Mouse (Mus musculus) c-Kit-negative CD71-positive TER-119-positive erythroid progenitor cells, embryonic 14.5 days (primary cell): ENCODE measurements around the gene Zdhhc21.

Experiments used
- DNase-seq: peaks from one replicate; pipeline ENCODE4 v3.0.0-alpha.2; 2013; ENCODE audit warnings: low read depth, low spot score

The Zdhhc21 gene

DNA sequence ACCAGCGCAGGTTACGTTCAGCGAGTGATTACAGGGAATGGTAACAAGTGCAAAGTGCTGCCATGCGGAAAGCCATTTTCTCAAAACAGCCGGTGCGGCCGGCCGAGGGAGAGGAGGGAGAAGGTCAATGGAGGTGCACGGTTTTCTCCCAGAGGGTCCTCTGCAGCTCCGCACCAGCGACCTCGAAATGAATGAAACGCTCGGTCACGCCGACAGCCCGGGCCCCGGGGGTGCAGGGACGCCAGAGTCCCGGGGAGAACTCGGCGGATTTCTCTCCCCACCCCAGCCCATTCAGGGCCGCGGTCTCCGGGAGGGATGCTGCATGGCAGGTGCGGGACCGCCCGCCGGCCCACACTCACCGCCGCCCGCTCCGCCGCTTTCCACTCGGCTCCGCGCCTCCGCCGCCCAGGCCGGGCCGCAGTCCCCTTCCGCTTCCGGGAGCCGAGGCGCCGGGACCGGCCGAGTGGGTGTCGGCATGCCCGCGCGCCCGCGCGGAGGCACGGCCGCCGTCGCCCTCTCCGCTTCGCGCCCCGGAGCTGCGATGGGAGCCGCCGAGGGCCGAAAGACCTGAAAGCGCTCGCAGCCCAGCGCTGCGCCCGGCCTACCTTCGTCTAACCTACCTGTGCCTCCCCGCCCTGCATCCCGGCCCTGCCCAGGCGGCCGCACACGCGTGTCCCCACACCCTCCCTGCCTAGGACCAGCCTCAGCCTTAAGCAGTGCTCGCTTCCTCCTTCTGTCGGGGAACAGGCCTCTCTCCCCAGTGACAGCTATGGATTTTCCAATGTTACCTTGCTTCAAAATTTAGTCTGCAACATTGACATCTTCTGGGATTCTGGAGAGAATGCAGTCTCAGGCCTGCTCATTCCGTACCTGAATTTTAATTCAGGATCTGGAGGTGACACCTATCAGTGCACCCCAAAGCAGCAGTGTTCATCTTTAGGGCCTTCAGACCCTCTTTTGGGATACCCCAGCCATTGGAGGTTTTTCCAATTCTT lies at the start of gene Zdhhc21:
Gene Zdhhc21, minus strand, starts transcription at position 828 of the 995 bp plus-strand sequence.
- no peak for DNase-seq

DNA sequence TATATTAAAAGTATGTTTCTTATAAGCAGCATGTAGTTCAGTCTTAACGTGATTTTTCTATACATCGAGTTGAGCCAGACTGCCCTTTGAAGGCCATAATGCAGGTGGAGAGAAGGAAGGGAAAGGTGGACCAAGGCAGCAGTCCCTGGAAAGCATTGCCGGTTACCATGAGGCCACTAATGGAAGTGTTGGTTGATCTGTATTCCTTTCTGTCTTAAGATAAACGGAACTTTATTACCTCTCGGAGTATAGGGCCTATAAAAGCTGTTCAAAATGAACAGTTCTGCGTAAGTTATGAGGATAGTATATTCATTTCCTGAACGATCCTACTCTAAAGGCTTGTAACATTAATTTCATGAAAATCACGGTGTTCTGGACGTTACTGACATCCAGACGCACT lies 35.5 kb upstream of the Zdhhc21 start:
- no peak for DNase-seq

DNA sequence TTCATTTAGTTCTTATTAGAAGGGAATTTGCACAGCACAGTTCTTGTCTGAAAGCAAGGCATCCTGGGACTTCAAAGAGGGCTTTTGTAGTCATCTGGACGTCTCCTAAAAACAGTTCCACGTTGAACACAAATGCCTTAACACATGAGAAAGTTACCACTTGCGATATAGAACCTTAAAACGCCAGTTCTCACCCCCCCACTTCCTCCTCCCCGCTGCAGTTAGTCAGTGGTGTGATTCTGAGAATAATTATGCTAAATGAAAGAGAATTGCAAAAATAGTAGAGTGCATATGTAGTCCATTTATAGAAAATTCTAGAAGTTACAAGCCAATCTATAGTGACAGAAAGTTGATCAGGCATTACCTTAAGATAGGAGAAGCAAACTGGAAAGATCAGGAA lies 32.5 kb upstream of the Zdhhc21 start:
- no peak for DNase-seq

DNA sequence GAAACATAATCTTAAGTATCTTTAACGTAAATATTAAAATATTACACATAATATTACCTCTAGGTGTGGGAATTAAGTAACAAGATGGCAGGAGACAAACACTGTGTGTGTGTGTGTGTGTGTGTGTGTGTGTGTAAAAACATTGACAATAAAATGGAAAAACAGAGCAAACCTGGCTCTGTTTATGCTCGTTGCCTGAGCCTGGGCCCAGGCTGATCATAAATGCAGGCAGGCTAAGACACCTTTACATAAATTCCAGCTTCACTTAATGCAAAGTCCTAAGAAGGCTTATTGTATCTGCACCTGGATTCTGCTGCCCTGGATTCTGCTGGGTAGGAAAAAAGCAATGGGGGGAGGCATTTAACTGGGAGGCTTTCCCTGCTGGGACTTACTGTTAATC lies 31.8 kb upstream of the Zdhhc21 start:
- no peak for DNase-seq

DNA sequence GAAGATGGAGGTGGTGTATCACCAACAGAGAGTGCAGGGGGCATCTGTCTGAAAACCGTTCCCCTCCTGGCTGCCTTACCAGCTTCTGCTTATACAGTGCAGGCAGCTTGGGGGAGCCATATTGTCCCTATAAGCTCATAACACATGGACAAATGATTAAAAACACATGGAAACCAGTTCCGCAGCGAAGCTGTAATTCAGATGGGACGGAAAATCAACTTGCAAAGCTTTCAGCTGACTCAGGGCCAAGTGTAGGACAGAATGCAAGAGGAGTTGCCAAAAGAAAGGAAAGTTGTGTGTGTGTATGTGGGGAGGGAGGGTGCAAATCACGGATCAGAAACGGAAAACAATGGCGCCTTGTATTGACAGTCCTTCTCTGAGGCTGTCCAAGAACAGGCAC lies 31.3 kb upstream of the Zdhhc21 start:
- DNase-seq, result no peak

DNA sequence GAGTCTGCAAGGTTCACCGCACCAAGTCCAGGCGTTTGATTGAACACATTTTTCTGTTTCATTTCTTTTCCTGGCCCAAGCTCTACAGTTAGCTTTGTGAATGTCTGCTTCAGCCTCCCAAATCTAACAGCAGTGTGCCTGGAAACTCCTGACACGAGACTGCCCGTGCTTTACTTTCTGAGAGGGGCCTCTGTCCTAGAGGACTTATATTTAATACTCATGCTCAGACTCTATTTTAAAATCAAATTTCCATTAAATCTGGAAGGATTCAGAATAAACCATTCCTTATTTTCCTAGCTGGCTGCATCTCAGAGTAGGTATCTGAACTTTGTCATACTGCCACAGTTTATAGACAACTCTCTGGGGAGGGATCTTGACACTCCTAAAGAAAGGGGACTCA lies 30.8 kb upstream of the Zdhhc21 start:
- DNase-seq, result no peak

DNA sequence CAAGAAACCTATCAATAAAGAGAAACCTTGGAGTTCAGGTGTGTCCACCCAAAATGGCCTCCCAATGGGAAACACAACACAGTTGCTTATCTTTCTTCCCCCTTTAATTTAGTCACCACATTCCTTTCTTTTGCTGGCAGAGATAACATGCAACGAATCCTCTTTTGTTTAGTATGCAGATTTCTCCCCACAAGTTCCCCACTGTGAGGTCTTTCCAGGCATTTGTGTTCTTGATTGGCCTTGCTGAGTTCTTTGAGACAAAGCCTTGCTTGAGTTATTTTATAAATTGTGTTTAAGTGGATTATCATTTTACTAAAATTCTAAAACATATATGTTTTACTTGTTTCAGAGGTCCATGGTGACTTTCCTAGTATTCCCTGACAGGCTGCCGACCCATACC lies 26.4 kb upstream of the Zdhhc21 start:
- no peak for DNase-seq

DNA sequence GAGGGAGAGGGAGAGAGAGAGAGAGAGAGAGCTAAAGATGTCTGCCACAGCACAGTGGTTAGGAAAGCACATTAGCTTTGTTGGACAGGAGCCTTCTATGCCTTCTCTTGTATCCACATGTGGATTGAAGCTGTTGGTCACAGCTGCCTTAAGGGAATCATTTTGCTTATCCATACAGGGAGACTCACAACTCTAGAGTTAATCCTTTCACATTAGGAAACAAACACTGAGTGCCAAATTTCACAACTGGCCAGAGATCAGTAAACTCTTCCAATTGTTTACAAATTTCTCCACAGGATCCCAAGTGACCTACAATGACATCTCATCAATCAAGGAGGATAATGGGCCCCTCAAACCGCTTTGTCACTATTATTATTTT lies 25.8 kb upstream of the Zdhhc21 start:
- DNase-seq, result no peak

DNA sequence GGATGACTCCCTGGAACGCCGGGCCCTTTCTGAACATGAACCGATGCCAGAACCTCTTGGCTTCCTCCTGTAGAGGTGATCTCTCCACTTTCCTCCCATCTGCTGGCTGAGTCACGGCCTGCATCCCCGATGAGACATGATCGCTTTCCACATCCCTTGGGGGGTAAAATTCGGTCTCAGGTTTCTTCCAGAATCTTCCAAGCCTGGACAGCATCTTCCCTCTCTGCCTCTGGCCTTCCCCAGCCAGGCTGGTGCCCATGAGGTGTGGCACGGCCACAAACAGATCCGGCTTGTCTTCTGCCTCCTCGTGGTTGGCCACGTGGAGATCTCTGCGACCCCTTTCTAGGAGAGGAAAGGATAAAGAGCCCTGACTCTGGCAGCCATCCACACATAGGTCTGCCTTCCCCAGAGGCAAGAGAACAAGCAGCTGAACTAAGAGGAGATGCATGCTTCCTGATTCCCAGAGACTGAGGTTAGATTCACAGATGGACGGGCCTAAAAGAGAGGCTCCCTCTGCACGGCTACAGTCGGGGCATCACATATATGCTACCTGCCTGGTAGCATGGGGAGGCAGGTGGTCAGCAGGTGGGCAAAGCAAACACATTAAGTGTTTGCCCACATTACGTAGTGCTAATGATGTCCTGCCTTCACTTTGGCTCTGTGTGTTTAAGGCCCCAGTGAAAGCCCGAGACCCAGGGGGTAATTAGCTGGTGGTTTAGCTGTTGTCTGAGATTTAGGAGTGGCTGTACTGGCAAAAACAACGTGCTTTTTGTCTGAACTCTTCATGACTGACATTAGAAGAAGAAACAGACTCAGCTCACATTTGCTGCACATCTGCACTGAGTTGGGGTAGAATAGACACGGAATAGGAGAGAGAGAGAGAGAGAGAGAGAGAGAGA lies 25.1 kb upstream of the Zdhhc21 start, which contains the start of gene Cer1:
Gene Cer1, minus strand, starts transcription at position 513 of the 899 bp plus-strand sequence.
- no peak for DNase-seq

DNA sequence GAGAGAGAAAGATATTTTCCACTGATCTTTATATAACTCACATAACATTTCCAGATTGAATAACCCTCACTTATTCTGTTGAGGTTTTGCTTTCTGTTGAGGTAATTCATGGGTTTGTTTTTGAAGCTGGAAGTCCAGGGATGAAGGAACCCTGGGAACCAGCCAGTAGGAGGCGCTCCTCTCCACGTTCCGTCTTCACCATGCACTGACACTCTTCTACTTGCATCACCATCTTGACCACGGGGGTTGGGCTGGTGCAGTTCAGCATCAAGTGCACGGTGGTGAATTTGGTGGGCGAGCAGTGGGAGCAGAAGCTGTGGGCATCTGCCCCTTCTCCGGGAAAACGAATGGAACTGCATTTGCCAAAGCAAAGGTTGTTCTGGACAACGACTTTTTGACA lies 22.7 kb upstream of the Zdhhc21 start:
- no peak for DNase-seq

DNA sequence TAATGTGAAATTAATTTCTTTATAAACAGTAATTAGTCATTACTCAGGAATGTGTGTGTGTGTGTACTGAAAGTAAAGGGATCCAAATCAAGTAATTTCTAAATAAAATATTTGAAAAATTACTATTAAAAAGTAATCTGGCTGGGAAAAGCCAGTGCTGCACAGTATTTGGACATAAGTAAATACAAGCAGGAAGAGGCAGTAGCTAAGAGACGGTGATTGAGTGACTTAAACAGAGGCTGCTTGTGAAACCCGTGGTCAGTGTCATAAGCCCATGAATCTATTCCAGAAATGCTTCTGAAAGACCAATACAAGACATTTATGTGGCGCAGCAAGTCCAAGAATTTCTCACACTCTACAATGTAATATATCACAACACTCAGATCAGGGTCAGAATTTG lies 21.6 kb upstream of the Zdhhc21 start:
- DNase-seq, result no peak

DNA sequence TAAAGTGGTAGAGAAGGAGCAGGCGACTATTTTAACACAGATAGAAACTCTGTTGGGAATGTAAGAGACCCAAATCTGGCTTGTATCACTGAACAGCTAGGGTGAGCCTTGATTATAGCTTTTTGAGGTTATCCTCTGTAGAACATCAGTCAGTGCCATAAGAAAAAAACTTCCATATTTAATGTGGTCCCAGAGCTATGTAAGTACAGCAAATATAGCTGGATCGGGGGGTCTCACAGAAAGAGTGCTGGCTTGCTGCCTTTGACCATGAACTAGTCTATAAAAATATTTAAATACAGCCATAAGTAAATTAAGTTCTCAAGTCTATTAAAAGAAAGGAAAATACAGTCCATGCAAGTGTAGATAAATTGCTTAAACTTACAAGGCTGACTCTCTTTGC lies 20.5 kb upstream of the Zdhhc21 start:
- DNase-seq, result no peak

DNA sequence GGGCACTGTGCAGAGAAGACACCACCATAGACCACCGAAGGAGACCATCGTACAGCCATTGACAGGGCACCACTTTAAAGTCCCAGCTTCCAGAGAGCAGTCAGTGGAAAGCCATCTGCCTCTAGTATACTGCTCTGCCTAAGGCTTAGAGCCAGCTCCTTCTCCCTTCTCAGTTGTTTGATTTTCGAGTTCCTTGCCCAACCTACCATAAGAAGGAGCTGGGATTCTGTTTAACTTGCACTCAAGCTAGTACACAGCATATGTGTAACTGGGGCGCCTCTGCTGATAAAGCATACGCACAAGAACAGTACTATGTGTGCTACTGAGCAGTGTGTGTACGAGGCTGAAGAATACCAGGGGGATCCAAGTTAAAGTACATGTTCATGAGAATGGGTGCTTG lies 19.4 kb upstream of the Zdhhc21 start:
- no peak for DNase-seq

DNA sequence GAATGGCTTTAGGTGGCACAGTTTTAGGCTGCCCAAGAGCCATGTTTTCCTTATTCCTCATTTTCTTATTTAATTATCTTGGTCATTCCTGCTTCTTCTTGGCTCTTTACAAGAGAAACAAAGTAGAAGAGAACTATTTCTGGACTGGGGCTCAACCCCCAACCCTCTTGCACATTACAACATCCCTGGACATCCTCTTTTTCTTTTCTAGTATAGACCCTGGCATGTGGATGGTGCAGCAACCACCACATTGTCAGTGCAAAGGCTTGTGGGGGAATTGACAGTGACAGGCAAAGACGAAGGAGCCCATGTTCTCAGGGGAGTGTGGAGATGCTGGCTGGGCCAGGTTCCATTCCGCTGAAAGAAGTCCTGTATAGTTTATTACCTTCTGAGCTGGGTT lies 16.9 kb upstream of the Zdhhc21 start:
- no peak for DNase-seq

DNA sequence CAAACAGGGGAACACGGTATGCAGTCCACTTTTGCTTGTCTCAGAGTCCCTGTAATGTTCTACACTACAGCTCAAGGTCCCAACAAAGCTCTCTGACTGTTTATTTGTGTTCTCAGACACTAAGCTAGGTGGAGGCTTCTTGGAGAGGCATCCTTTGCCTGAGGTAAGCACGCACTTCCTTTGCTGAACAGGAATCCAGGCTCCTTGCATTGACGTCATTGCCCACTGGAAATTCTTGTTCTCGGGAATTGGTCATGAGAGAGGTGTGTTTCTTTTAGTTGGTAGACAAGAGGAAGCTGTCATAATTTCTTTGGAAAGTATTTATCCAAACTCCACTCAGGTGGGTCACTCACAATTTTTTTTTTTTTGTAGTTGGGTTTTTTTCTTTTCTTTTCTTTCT lies 15.8 kb upstream of the Zdhhc21 start:
- no peak for DNase-seq

DNA sequence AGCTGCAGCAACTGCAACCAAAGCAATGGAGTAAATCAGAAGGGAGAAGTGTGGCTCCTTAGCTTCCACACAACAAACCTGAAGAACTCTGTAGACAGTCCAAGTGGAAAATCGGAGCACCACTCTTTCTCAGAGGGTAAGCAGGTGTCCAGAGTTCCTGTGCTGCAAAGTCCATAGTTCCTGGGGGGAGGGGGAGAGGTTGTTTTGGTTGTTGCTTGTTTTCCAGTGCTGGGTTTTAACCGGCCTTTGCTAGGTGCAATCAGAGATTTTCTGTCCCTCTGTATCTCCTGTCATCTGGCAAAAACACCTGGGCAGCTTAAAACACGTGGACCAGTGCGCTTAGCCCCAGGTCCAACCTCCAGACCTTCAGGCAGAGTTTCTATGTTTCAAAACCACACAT lies 15.0 kb upstream of the Zdhhc21 start:
- no peak for DNase-seq

DNA sequence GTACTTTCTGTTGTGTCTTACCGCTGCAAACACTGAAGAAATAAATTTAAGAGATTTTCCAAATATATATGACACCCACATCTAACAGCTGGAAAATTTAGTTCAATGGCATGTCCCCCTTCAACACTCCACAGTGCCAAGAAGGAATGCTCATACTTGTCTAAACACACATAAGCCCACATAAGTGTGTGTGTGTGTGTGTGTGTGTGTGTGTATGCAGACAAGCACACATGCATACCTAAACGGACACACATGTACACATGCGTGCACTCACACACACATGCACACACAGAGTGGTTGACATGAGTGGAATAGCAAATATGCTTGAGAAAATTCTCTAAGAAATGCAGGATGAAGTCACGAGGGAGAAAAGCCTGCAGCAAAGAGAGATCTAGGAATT lies 12.8 kb upstream of the Zdhhc21 start:
- DNase-seq, result no peak

DNA sequence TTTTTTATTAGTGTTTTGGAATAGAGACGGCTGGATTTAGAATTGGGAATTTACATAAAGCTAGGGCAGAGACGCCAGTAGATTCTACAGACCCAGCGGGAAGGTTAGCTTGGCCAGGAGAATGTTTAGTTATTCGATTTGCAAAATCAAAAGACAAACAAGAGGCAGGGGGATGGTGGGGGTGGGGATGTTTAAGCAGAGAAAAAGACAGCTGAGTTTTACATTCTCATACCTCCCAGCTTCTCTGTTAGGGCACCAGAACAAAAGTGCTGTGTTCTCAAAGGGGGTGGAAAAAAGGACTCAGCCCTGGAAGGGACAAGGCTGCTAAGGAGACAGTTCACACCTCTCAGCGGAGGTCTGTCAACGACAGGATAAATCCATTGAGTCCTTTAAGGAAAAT lies 12.4 kb upstream of the Zdhhc21 start:
- no peak for DNase-seq

DNA sequence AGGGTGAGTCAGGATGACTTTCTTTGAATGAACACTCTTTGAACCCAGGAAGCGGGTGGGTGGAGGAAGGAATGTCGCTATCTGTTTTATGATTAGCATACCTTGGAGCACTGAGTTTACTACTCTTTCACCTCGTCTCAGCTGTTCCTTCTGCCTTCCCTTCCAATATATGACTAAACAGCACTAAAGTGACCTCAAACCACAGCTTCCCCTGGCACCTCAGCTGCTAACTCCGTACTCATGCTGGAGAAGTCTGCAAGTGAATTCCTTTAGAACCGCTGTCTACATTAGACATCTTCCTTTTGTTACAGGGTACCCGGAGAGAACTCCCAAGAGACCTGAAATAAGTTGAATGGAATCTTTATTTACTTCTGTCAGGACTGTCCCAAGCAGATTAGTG lies 11.2 kb upstream of the Zdhhc21 start:
- DNase-seq, result no peak

DNA sequence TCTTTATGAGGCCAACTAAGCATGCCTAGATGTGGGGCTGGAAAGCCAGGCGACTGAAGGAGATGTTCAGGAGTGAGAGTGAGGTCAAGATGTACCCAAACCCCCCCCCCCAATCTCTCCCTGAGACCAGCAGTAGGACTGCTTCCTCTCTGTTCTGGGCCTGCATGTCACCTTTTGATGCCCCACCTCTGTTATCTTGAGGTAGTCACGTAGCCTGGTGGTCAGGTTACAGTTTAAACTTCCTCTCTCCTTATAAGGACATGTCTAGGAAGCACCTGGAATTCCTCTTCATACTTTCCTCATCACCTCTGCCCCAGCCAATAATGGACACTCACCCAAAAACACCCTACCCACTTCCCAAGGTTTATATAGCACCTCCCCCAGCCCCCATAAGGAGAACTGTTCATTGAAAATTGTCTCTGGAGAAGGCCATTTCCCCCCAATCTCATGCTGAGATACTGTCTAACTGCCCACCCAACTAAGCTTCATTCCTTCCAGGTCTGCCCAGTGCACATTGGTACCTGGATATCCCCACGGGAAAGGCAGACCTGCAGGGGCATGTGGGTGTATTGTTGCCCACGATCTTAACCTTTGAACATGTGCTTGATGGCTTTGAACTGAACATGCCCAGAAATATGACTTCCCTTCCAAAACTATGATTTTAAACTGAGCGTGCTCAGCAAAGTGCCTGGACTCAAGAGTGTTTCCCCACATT lies 8.1 kb upstream of the Zdhhc21 start:
- no peak for DNase-seq

DNA sequence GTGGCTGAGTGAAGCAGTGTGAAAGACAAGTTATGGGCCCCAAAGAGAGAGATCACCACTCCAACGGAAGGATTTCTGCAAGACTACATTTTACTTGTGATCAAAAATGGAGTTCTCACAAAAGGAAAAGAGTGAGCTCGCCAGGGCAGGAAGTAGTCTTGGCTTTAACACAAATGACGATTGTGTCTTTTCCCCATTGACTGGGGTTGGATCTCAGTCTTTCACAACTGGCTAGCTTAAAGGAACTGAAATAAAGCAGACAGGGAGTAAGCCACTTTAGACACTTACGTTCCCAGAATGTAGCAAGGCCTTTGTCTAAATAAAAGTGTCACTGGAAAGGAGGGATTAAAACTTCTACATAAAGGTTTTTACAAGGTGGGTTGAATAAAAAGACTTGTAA lies 7.4 kb upstream of the Zdhhc21 start:
- DNase-seq, result no peak
